Mouse (Mus musculus) cerebellum, adult 2 months (tissue): Measurements from ENCODE around the gene Ptov1.

ENCODE experiments used
- CTCF ChIP-seq: fragments of 200-500 bp; IDR thresholded peaks from 2 replicates; pipeline ENCODE4 v1.5.1; 2011; ENCODE audit warnings: low read depth, mild to moderate bottlenecking, control low read depth, low read length, moderate library complexity, borderline replicate concordance; ENCODE audit not compliant: insufficient read depth
- POLR2A ChIP-seq: fragments of 200-500 bp; IDR thresholded peaks from 2 replicates; pipeline ENCODE4 v1.6.1; 2011; ENCODE audit warnings: low read length, control low read depth, borderline replicate concordance; ENCODE audit not compliant: insufficient read depth

DNA sequence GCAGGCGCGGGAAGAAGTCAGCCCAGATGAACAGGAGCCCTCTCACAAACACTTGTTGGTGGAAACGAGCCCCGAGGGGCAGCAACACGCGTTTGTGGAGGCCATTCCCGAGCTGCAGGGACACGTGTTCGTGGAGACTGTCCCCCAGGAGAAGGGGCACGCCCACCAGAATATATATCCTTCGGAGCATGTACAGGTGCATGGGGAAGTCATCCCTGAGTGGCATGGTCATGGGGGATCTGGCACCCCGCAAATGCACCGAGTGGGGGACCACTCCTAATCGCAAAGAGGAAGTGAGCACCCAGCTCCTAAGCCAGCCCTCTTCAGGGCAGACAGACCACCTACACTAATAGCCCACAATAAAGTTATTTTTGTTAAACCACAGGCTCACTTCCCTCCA is 29.2 kb downstream of the Ptov1 start:
- TF ChIP-seq POLR2A (no peak; the same call in 1 of the 2 replicates), CTCF (no peak)
